Mouse (Mus musculus) left cerebral cortex, adult 6 months (tissue): ENCODE results near the gene Polr2f. TPM values are rescaled to one million over a fixed set of nuclear protein-coding genes. Genes with fewer than 3 reads are reported as not detected.

Source experiments
- long read RNA-seq, 2 experiments: library from polyadenylated mRNA; unstranded; transcript quantifications; one replicate each; pipeline ENCODE4 v2.0.0; 2019 to 2020
- polyA plus RNA-seq: library from polyadenylated mRNA; unstranded; fragments of <200 nt; fragmentation: Nextera tagmentation; gene quantifications from 2 replicates; pipeline ENCODE4 v1.2.3, GENCODE M21; 2021

Gene Polr2f
- polyA plus RNA-seq = 149 and 159 TPM in 2 replicates
- long read RNA-seq, experiment 1, transcript Polr2f-205 (5 exons, 885 nt) = major isoform, 20 of 24 reads
- long read RNA-seq, experiment 1, partial matches to known transcripts = 1 of 24 reads
- long read RNA-seq, experiment 1, other reads (novel, unspliced or antisense) = 3 of 24 reads
- long read RNA-seq, experiment 2, transcript Polr2f-205 (5 exons, 885 nt) = major isoform, 97 of 107 reads
- long read RNA-seq, experiment 2, partial matches to known transcripts = 2 of 107 reads
- long read RNA-seq, experiment 2, other reads (novel, unspliced or antisense) = 7 of 107 reads

GRCm38 (mm10) chr15:79140866-79141565 is at the start of gene Polr2f, which contains the start of gene 1700088E04Rik:
Polr2f (plus strand) TSS chr15:79141009.
1700088E04Rik (minus strand) TSS chr15:79141253.

GRCm38 (mm10) chr15:79108421-79109320 is 32.1 kb upstream of the Polr2f start, which contains the start of gene Micall1:
Micall1 (plus strand) TSS chr15:79108898.

GRCm38 (mm10) chr15:79165140-79165539 is 24.3 kb downstream of the Polr2f start, which contains the start of gene Sox10:
Sox10 (minus strand) TSS chr15:79165240.

Other genes with a start within 250 kb of the Polr2f start
- gene Gm49510, start 241.3 kb upstream of the Polr2f start, polyA plus RNA-seq = 0.13 and 0.29 TPM in 2 replicates
- 3.0 and 5.8 TPM in 2 replicates for gene Sh3bp1, start 241.2 kb upstream of the Polr2f start, polyA plus RNA-seq
- gene Pdxp, start 227.1 kb upstream of the Polr2f start, polyA plus RNA-seq = 65.2 and 218 TPM in 2 replicates
- gene Lgals1, start 214.3 kb upstream of the Polr2f start, polyA plus RNA-seq = 87.8 and 99.7 TPM in 2 replicates
- 51.6 and 60.7 TPM in 2 replicates for gene Nol12, start 206.1 kb upstream of the Polr2f start, polyA plus RNA-seq
- gene Triobp, start 193.3 kb upstream of the Polr2f start, polyA plus RNA-seq = 3.9 and 5.3 TPM in 2 replicates
- gene H1f0, start 112.6 kb upstream of the Polr2f start, polyA plus RNA-seq = 61.5 and 63.8 TPM in 2 replicates
- gene Galr3, start 99.1 kb upstream of the Polr2f start, polyA plus RNA-seq = 0.16 and 0.34 TPM in 2 replicates
- gene Ankrd54, start 78.1 kb upstream of the Polr2f start, polyA plus RNA-seq = 22.1 and 28.1 TPM in 2 replicates
- 90.8 and 101 TPM in 2 replicates for gene Eif3l, start 65.8 kb upstream of the Polr2f start, polyA plus RNA-seq
- 2.9 and 6.4 TPM in 2 replicates for gene Micall1, start 32.1 kb upstream of the Polr2f start, polyA plus RNA-seq
- 16.3 and 16.6 TPM in 2 replicates for gene 1700088E04Rik, start 244 bp downstream of the Polr2f start, polyA plus RNA-seq
- 6.5 and 34.2 TPM in 2 replicates for gene Sox10, start 24.2 kb downstream of the Polr2f start, polyA plus RNA-seq
- 19.2 and 25.6 TPM in 2 replicates for gene Pick1, start 88.2 kb downstream of the Polr2f start, polyA plus RNA-seq
- 0.15 and 0.39 TPM in 2 replicates for gene Gm49486, start 88.4 kb downstream of the Polr2f start, polyA plus RNA-seq
- gene Slc16a8, start 113.8 kb downstream of the Polr2f start, polyA plus RNA-seq = 0.30 TPM in 1 of 2 replicates, not detected in the other
- 2.3 and 6.7 TPM in 2 replicates for gene Baiap2l2, start 144.5 kb downstream of the Polr2f start, polyA plus RNA-seq
- gene Pla2g6, start 187.4 kb downstream of the Polr2f start, polyA plus RNA-seq = 9.1 and 12.3 TPM in 2 replicates
- gene Maff, start 205.6 kb downstream of the Polr2f start, polyA plus RNA-seq = 0.22 and 0.24 TPM in 2 replicates